Mouse (Mus musculus) midbrain, embryonic 10.5 days (tissue): ENCODE data around the gene Ror2. TPM values are rescaled to one million over a fixed set of nuclear protein-coding genes. Genes with fewer than 3 reads are reported as not detected.
"Not testable (repeated sequence)": the region's sequence is repeated elsewhere in the genome, so short reads cannot be mapped to it uniquely, and the experiment has no call there.

Experiments
- DNase-seq: peaks from one replicate; pipeline ENCODE4 v3.0.0-alpha.2; 2017; ENCODE audit warnings: low spot score
- H3K27ac ChIP-seq: fragments of 300-500 bp; sonication (generic); replicated peaks from 2 replicates; pipeline ENCODE4 v1.5.1; 2016; ENCODE audit warnings: mild to moderate bottlenecking
- H3K27me3 ChIP-seq: fragments of 300-500 bp; sonication (generic); 2 replicates; pipeline ENCODE4 v1.6.1; 2016; ENCODE audit warnings: low read depth, mild to moderate bottlenecking; ENCODE audit not compliant: poor library complexity, severe bottlenecking
- H3K36me3 ChIP-seq: fragments of 300-500 bp; sonication (generic); 2 replicates; pipeline ENCODE4 v1.6.1; 2016; ENCODE audit warnings: mild to moderate bottlenecking, moderate library complexity
- H3K4me1 ChIP-seq: fragments of 300-500 bp; sonication (generic); 2 replicates; pipeline ENCODE4 v1.6.1; 2016
- H3K4me3 ChIP-seq: fragments of 300-500 bp; sonication (generic); 2 replicates; pipeline ENCODE4 v1.5.1; 2016; ENCODE audit warnings: mild to moderate bottlenecking, moderate library complexity
- H3K9me3 ChIP-seq: fragments of 300-500 bp; sonication (generic); replicated peaks from 2 replicates; pipeline ENCODE4 v1.6.1; 2016; ENCODE audit warnings: mild to moderate bottlenecking
- WGBS: fragments of 180-500 bp; shearing (Covaris S2); methylation state at CpG from one replicate; pipeline ENCODE4 v1.1.7; 2016; 5-methylcytosine and 5-hydroxymethylcytosine counted together
- polyA plus RNA-seq: library from polyadenylated mRNA; unstranded; fragments of >200 nt; fragmentation: Nextera tagmentation; extraction: Ambion mirVana; gene quantifications from 2 replicates; pipeline ENCODE4 v1.2.1, GENCODE M21; 2016

Ror2 gene
- 9.7 and 11.0 TPM in 2 replicates for polyA plus RNA-seq

DNA sequence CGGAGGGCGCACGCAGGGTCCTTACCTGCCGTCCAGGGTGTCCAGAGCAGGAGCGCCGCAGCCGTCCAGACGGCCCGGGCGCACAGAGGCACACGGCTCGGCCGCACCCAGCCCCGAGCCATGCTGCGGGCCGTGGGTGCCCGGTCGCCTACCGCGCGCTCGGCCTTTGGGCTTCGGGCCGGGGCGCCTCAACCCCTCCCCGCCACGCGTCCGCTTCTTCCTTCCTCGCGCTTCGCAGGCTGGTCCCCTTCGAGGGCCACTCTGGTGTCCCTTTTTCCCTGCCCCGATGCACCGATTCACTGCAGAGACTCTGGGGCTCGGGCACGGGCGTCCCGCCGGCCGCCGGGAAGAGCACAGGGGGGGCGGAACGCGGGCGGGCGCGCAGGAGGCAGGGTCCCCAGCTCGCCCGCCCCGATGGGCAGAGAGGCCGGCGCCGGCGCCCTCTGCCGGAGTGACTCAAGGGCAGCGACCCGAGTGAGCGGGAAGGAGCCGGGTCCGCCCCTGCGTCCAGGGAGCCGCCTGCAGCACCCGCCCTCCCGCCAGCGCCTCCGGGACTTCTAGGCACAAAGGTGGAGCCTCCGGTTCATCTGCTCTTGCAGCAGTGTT, at the start of gene Ror2:
Gene Ror2, minus strand, starts transcription at position 369 of the 606 bp plus-strand sequence.
- Histone ChIP-seq H3K4me1 (peaks cover 38% of the 10 kb centered on the region), H3K9me3 (no peaks in the 10 kb centered on the region), H3K36me3 (no peaks in the 10 kb centered on the region), H3K4me3 (peak within 1 kb of the TSS; percentile 66), H3K27ac (peak within 1 kb of the TSS; percentile 86), H3K27me3 (peaks cover 65% of the 10 kb centered on the region)
- DNase-seq: peak; percentile 87
- under 1% methylated on average over 68 of the region's 68 CpGs for WGBS

DNA sequence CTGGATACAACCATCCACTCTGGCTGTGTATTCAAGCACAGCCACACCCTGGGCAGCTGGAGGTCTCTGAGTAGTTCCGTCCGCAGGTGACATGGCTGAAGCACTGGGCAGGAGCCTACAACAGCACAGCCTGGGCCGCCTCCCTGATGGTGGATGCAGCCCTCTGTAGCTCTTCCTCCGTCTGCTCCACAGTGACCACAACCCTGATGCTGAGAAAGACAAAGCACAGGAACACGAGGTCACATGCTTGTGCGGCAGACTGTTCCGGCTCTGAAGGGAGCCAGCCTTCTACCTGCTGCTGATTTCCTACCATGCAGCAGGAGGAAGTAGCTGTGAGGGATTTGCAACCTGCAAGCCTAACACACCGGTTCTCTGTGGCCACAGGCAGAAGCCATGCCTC, 47.8 kb upstream of the Ror2 start:
- Histone ChIP-seq H3K36me3 (peaks cover 73% of the 10 kb centered on the region), H3K4me3 (no peak overlapping the region), H3K27ac (no peak overlapping the region), H3K9me3 (no peaks in the 10 kb centered on the region), H3K4me1 (no peaks in the 10 kb centered on the region), H3K27me3 (no peaks in the 10 kb centered on the region)
- DNase-seq: no peak
- 94% methylated on average over 8 of the region's 8 CpGs for WGBS

DNA sequence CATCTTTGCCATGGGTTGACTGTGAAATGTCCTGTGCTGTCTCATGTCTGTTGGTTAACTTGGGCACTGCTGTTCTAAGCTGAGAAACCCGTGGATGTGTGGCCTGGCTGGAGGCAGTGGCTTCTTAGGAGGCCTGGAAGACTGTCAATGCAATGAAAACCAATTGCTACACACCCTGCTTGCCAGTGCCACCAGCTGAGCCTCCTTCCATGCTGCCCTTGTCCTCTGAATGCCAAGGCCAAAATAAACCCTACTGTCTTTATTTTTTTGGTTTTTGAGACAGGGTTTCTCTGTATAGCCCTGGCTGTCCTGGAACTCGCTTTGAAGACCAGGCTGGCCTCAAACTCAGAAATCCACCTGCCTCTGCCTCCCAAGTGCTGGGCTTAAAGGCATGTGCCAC, 44.3 kb upstream of the Ror2 start:
- H3K4me1 ChIP-seq: no peaks in the 10 kb centered on the region
- no peak overlapping the region for H3K27ac ChIP-seq
- no peaks in the 10 kb centered on the region for H3K27me3 ChIP-seq
- no peak overlapping the region for H3K4me3 ChIP-seq
- no peak for DNase-seq
- H3K36me3 ChIP-seq: peaks cover 38% of the 10 kb centered on the region
- H3K9me3 ChIP-seq: no peaks in the 10 kb centered on the region
- WGBS: 78% methylated on average over 2 of the region's 2 CpGs

DNA sequence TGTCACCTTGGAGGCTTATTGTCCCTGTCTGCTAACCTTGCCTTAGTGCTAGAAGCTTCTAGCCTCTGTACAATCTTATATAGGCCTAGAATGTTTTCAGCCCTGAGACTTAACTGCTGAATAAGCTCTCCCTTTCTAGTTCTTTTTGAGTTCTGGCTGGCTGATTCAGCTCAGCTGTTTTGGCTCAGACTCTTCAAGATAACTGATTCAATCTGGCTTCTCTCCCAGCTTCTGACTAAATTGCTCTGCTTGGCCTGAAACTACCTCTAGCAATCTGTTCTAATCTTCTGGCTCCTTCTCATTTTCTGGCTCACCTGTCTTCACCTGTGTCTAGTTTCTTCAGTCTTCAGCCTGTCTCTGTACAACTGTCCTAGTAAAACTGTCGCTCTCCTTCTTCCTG, 39.6 kb upstream of the Ror2 start:
- Histone ChIP-seq H3K9me3 (no peaks in the 10 kb centered on the region), H3K4me3 (no peak overlapping the region), H3K27me3 (no peaks in the 10 kb centered on the region), H3K27ac (no peak overlapping the region), H3K4me1 (no peaks in the 10 kb centered on the region), H3K36me3 (no peaks in the 10 kb centered on the region)
- DNase-seq: no peak
- WGBS: 84% methylated on average over 1 of the region's 1 CpGs

DNA sequence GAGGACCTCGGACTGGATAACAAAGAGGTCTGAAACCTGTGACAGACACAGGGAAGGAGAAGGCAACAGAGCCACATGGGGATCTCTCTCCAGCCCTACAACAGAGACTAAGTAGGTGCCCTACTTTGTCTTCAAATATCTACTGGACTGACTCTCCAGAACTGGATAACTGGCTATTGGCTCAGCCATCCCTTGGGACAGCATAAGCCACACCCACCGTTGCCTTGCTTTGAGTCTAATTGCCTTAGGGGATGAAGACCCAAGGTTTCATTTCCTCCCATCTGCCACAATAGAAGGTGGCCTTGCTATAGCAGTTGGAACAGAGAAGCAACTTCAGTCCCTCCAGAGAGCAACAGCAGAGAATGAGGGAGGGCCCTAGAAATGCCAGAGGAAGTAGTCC, 37.7 kb upstream of the Ror2 start:
- H3K9me3 ChIP-seq: no peaks in the 10 kb centered on the region
- H3K4me1 ChIP-seq: no peaks in the 10 kb centered on the region
- no peaks in the 10 kb centered on the region for H3K27me3 ChIP-seq
- no peak overlapping the region for H3K4me3 ChIP-seq
- no peak overlapping the region for H3K27ac ChIP-seq
- DNase-seq: no peak
- no peaks in the 10 kb centered on the region for H3K36me3 ChIP-seq
- 84% methylated on average over 2 of the region's 2 CpGs for WGBS

DNA sequence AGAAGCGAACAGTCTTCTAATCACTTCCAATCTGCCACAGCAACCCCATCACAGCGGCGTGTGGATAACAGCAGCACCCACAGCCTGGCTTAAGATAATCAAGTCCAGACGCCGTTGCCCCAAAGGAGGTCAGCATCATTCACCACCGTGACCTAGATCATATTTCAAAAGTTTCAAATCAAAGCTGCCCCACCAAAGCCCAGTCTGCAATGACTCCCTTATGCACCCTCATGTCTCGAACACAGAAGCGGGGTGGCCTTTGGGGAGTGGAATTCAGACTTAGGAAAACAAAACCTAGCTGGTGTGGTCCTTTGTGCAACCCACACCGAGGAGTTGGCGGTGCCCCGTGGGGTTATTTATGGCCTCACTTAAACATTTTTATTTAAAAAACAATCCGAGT, 35.0 kb upstream of the Ror2 start:
- no peak overlapping the region for H3K27ac ChIP-seq
- peak; percentile 17 for DNase-seq
- no peaks in the 10 kb centered on the region for H3K4me1 ChIP-seq
- no peak overlapping the region for H3K4me3 ChIP-seq
- H3K9me3 ChIP-seq: no peaks in the 10 kb centered on the region
- no peaks in the 10 kb centered on the region for H3K27me3 ChIP-seq
- H3K36me3 ChIP-seq: no peaks in the 10 kb centered on the region
- WGBS: 77% methylated on average over 12 of the region's 12 CpGs

DNA sequence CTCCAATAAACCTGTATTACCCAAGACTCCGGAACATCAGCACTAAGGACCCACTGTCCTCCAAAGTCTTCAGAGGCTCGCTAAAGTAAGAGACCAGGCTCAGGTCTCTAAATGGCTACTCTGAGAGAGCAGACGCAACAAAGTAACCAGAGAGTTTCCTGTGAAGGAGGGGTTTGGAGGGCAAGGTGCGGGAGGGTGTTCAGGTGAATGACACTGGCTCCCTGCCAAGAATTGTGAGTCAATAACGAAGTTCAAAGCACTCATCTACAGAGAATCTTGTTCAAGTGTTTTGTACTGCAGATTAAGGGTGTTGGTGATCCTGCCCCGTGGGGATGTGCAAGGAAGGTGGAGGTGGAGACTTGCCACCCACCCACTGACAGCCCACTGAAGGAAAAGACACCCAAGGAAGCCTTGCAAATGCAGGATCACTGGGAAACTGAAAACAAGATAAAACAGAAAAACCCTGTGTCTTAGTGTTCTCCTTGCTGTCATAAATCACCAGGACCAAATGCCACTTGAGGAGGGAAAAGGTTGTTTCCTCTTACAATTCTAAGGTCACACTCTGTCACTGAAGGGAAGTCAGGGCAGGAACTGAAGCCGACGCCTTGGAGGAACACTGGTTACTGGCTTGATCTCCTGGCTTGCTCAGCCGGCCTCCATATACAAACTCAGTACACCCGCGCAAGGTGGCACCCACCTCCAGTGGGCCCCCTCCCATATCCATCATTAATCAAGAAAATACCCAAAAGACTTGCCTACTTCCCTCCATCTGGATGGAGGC, 30.8 kb upstream of the Ror2 start:
- no peak overlapping the region for H3K27ac ChIP-seq
- 70% methylated on average over 11 of the region's 11 CpGs for WGBS
- no peak for DNase-seq
- H3K27me3 ChIP-seq: no peaks in the 10 kb centered on the region
- H3K36me3 ChIP-seq: no peaks in the 10 kb centered on the region
- no peak overlapping the region for H3K4me3 ChIP-seq
- no peaks in the 10 kb centered on the region for H3K9me3 ChIP-seq
- no peaks in the 10 kb centered on the region for H3K4me1 ChIP-seq

DNA sequence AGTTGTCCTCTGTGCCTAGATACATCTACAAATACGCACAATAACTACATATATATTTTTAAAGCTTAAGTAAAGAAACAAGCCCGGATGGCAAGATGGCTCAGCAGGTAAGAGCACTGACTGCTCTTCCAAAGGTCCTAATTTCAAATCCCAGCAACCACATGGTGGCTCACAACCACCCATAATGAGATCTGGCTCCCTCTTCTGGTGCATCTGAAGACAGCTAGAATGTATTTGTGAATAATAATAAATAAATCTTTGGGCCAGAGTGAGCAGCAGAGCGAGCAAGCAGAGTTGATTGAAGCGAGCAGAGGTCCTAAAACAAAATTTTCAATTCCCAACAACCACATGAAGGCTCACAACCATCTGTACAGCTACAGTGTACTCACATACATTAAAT, 29.8 kb upstream of the Ror2 start:
- H3K27me3 ChIP-seq: not testable (repeated sequence)
- WGBS: 73% methylated on average over 4 of the region's 4 CpGs

DNA sequence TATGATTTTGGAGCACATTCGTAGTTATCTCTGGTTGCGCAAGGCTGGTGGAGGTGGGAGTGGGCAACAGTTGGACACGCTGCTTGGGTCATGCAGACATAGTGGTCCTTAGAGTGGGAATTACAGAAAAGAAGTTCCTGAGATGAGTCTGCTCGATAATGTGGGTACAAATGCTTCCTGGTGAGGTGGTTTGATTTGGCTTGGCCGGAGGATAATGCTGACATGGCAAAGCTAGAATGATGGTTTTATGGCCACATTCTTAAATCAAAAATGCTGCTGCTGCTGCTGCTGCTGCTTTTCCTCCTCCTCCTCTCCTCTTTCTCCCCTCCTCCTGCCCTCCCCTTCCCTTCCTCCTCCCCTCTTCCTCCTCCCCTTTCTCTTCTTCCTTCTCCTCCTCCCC, 24.5 kb upstream of the Ror2 start:
- H3K36me3 ChIP-seq: no peaks in the 10 kb centered on the region
- DNase-seq: no peak
- 89% methylated on average over 5 of the region's 5 CpGs for WGBS
- peaks cover 16% of the 10 kb centered on the region; the same call in 1 of the 2 replicates for H3K27me3 ChIP-seq
- no peak overlapping the region for H3K4me3 ChIP-seq
- peaks cover 16% of the 10 kb centered on the region for H3K4me1 ChIP-seq
- peak overlapping the region; percentile 81 for H3K27ac ChIP-seq
- no peaks in the 10 kb centered on the region for H3K9me3 ChIP-seq

More for the DNA sequence above, 29.8 kb upstream of the Ror2 start:
- not testable (repeated sequence) for H3K4me1 ChIP-seq, H3K9me3 ChIP-seq, H3K4me3 ChIP-seq, H3K27ac ChIP-seq, H3K36me3 ChIP-seq, DNase-seq

DNA sequence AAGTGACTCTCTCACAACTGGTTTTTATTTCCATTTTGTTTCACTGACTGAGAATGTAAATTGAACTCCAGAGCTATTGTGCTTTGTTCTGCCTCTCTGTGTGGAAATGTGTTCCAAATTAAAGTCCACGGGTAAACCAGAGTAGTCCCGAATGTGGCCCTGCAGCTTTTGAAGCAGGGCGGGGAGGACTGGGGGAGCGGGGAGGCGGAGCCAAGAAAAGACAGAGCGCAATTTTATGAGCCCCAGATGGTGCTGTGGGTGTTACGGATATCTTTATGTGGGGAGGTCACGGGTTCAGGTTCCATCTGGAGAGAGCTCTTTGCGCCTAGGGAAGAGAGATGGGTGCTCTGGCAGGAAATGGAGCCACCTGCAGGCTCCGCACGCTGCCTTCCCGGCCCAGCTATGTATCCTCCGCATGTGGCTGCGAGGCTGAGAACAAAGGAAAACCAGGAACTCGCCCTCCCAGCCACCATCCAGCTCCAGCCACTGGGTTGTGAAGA, 23.8 kb upstream of the Ror2 start:
- Histone ChIP-seq H3K4me1 (peaks cover 16% of the 10 kb centered on the region), H3K36me3 (no peaks in the 10 kb centered on the region), H3K9me3 (no peaks in the 10 kb centered on the region), H3K4me3 (peak overlapping the region; percentile 46), H3K27me3 (peaks cover 16% of the 10 kb centered on the region; the same call in 1 of the 2 replicates), H3K27ac (peak overlapping the region; percentile 81)
- 6% methylated on average over 15 of the region's 15 CpGs for WGBS
- peak; percentile 73 for DNase-seq

DNA sequence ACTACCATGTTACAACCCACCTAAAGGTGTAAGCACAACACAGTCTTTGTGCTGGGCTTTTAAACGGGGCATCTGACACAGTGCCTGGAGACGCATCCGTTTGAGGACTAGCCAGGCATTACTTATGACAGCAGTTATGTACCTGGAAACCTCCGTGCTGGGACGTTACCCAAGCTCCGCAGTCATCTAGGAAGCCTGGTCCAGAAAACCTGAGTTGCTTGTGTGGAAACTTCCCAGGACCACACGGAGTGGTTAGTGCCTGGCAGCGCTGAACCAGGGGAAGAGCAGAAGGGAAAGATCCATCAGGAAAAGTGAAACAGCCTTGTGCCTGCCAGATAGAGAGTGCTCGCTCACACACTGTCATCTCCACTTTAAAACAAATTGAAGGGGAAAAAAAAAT, 23.2 kb upstream of the Ror2 start:
- peak overlapping the region; percentile 81; the same call in 1 of the 2 replicates for H3K27ac ChIP-seq
- WGBS: 54% methylated on average over 9 of the region's 9 CpGs

DNA sequence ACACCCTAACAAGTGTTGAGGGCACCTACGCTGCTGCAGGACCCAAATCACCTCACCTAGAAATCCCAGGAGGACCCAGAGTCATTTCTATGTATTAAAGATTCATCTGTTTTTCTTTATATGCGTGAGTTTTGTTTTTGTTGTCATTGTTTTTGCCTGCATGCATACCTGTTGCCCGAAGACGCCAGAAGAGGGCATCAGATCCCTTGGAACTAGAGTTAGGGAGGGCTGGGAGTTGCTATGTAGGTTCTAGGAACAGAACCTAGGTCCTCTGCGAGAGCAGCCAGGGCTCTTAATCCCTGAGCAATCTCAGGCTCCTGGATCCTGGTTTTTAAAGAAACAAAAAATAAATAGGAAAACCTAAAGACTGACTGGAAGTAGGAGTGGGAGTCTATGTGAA, 20.9 kb upstream of the Ror2 start:
- no peak overlapping the region for H3K4me3 ChIP-seq
- no peak for DNase-seq
- 69% methylated on average over 5 of the region's 5 CpGs for WGBS
- peaks cover 16% of the 10 kb centered on the region; the same call in 1 of the 2 replicates for H3K27me3 ChIP-seq
- no peak overlapping the region for H3K27ac ChIP-seq
- H3K36me3 ChIP-seq: no peaks in the 10 kb centered on the region
- H3K4me1 ChIP-seq: peaks cover 16% of the 10 kb centered on the region
- no peaks in the 10 kb centered on the region for H3K9me3 ChIP-seq

More for the DNA sequence above, 23.2 kb upstream of the Ror2 start:
- DNase-seq: peak; percentile 28
- Histone ChIP-seq H3K27me3 (peaks cover 16% of the 10 kb centered on the region; the same call in 1 of the 2 replicates), H3K36me3 (no peaks in the 10 kb centered on the region), H3K9me3 (no peaks in the 10 kb centered on the region), H3K4me1 (peaks cover 16% of the 10 kb centered on the region), H3K4me3 (no peak overlapping the region)

DNA sequence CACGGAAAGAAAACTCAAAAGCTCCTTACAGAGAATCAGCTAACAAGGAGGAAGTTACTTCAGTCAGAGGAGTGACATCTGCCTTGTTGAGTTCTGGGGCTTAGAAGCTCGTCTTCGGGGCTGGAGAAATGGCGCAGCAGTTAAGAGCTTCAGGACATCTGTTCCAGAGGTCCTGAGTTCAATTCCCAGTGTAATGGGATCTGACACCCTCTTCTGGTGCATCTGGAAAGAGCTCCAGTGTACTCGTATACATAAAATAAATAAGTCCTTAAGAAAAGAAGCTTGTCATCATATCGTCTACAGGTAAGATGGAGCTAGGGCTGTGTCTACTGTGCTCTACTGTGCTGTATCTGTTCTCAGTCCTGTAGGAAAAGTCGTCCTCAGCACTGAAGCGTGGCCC, 19.3 kb upstream of the Ror2 start:
- Histone ChIP-seq H3K36me3 (no peaks in the 10 kb centered on the region), H3K4me1 (peaks cover 14% of the 10 kb centered on the region), H3K9me3 (no peaks in the 10 kb centered on the region), H3K27ac (no peak overlapping the region), H3K27me3 (peaks cover 17% of the 10 kb centered on the region; the same call in 1 of the 2 replicates), H3K4me3 (no peak overlapping the region)
- WGBS: 87% methylated on average over 8 of the region's 8 CpGs
- no peak for DNase-seq
